Mouse (Mus musculus) retina, adult 2 months (tissue): ENCODE results near the gene Lama5.
"Not testable (repeated sequence)": the region's sequence is repeated elsewhere in the genome, so short reads cannot be mapped to it uniquely, and the experiment has no call there.

Experiments used
- DNase-seq: peaks from one replicate; pipeline ENCODE4 v3.0.0-alpha.2; 2012; ENCODE audit warnings: low read depth, low spot score

Gene Lama5

GRCm38 (mm10) chr2:180197323-180198037 is 28.2 kb downstream of the Lama5 start:
- DNase-seq, result no peak

- no peak for DNase-seq
Measured at GRCm38 (mm10) chr2:180196610-180197322, 28.9 kb downstream of the Lama5 start.

GRCm38 (mm10) chr2:180187362-180187761 is 38.3 kb downstream of the Lama5 start:
- DNase-seq, result no peak

DNA sequence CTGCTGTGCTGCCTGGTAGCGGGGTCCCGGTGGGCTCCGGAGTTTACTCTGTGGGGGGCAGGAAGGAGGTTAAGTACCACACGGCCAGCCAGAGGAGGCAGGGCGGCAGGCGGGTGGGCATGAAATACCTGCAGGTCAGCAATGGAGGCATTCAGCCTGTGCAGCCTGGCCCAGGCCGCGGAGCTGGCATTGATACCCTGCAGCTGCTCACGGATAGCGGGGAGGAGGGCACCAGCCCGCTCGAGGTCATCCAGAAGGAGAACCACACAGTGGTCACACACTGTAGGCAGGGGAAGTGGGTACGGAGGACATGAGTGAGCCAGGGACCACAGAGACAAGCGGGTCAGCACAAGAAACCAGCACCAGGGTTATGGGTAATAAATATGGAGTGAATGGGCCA is 40.0 kb downstream of the Lama5 start:
- DNase-seq, result no peak

- DNase-seq, result no peak
Measured at GRCm38 (mm10) chr2:180184752-180185109, 40.9 kb downstream of the Lama5 start.

- no peak for DNase-seq
Measured at GRCm38 (mm10) chr2:180184011-180184751, 41.5 kb downstream of the Lama5 start.

GRCm38 (mm10) chr2:180181542-180181941 is 44.1 kb downstream of the Lama5 start:
- DNase-seq, result no peak

GRCm38 (mm10) chr2:180175725-180176124 is 49.9 kb downstream of the Lama5 start:
- DNase-seq, result no peak

- DNase-seq, result no peak
Measured at GRCm38 (mm10) chr2:180174121-180174520, 51.5 kb downstream of the Lama5 start.

DNA sequence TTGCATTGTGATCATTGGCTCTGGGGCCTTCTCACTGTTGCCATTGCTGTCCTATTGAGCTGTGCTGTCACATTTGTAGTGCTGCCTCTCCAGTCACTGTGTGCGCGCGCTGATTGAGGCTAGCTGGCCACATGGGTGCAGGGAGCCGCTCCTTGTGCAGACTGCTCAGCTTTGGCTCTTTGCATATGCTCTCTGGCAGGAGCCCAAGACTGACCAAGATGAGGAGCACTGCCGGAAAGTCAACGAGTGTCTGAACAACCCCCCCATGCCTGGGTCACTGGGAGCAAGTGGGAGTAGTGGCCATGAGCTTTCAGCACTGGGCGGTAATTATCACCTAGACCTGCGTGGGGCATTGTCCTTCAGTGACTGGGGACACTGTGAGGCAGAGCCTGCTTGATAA is 51.9 kb downstream of the Lama5 start:
- DNase-seq, result not testable (repeated sequence)

GRCm38 (mm10) chr2:180173163-180173562 is 52.5 kb downstream of the Lama5 start:
- DNase-seq, result no peak

DNA sequence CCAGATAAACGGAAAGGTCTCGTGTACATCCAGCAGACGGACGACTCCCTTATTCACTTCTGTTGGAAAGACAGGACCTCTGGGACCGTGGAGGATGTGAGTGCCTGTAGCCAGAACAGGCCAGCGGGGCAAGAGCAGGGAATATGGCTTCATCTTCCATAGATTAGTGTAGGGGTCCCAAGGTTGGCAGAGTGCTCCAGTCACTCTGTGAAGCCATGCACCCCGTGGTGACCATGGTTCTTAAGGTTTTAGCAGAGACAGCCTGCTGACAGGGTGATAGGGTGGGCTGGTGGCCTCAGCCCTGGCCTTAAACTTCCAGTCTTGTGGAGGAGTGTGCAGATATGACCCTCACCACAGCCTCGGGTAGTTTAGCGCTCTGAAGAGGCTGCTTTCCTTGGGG is 53.5 kb downstream of the Lama5 start:
- no peak for DNase-seq

GRCm38 (mm10) chr2:180171522-180172070 is 54.1 kb downstream of the Lama5 start:
- no peak for DNase-seq

GRCm38 (mm10) chr2:180170806-180171521 is 54.7 kb downstream of the Lama5 start, which contains the start of gene Adrm1:
Gene Adrm1 (plus strand): TSS chr2:180171485.
- DNase-seq, result peak; percentile 91

GRCm38 (mm10) chr2:180170151-180170805 is 55.4 kb downstream of the Lama5 start:
- no peak for DNase-seq

DNA sequence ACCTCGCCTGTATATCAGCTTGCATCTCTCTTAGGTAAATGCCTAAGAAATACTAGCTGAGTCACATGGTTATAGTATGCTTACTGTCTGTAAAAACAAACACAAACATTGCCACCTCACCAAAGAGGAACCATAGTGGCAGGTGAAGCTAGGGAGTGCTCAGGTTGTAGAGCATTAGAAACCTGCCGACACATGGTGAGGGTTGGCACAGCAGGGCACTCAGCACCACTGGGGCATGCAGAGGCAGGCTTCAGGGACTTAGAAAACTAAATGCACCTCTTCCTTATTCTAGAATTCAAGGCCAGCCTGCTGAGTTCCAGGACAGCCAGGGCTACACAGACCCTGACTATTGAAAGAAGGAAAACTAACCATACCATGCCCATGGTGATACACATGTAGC is 58.8 kb downstream of the Lama5 start:
- DNase-seq, result no peak

DNA sequence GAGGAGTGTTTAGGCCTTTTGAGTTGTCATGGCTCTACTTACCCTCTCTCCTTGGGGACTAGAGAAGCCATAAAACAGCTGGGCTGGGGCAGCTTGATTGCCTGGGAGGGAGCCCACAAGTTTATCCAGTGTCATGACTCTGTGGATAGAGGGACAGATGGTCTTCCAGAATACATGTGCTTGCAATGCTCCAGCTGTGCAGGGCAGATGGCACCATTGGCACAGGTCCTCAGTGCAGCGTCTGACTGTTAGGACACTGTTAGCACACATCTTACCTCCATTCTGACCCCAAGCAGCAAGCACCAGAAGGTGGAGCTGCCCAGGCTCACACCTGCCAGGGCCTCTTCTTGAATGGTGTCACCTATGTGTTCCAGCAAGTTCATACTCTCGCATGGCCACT is 59.8 kb downstream of the Lama5 start:
- DNase-seq, result no peak

DNA sequence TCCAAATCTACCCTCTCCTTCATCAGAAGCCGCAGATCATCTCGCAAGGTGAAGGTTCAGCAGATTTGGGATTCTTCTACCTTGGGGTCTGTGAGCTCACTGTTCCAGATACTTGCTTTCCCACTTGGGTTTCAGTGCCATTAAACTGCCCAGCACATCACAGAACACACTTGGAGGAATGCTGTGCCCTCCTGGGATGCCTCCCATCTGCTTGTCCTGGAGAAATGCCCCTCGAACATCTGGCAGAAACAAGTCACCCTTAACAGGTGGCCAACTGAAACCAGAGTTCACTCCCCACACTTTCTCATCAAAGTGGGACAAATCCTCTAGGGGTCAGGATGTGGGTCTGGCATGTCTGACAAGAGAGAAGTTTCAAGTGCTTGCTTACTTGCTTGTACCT is 67.0 kb downstream of the Lama5 start:
- no peak for DNase-seq

DNA sequence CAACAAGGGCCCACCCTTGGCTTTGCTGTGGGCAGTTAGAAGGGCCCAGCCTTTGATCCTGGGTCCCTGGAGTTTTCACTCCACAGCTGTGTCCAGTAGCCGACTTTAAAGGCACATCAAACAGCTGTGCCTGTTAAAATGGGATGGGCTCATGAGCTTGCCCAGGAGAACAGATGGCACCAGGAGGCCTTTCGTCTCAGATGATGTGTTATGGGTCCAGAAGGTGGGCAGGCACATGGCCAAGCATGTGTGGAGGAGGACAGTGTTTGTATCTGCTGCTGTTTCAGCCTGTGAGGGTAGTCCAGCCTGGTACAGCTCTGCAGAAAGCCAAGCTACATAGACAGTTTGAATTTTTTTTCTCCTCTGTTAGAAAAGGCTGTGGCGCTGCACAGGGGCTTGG is 70.9 kb downstream of the Lama5 start:
- DNase-seq, result peak; percentile 29

GRCm38 (mm10) chr2:180148551-180148950 is 77.1 kb downstream of the Lama5 start:
- DNase-seq, result no peak

DNA sequence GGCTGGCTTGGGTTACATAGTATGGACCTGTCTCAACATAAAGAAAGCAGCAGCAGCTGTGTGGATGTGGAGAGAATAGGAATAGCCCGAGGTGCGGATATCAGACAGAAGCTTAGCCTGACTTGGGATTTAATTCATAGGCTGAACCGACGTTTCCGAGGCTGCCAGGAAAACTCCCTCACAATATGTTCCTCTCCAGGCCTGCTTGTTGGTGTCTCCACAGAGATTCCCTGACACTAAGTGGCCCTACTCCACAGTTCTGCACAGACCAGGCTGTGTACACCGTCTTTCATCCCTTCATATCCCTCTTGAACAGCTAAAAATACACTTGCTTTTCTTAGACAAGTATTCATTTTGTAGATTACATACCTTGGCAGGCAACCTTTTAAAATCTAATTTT is 78.3 kb downstream of the Lama5 start:
- no peak for DNase-seq
